ENCODE assay signal across 8 mouse cellular contexts in the genomic region with DNA sequence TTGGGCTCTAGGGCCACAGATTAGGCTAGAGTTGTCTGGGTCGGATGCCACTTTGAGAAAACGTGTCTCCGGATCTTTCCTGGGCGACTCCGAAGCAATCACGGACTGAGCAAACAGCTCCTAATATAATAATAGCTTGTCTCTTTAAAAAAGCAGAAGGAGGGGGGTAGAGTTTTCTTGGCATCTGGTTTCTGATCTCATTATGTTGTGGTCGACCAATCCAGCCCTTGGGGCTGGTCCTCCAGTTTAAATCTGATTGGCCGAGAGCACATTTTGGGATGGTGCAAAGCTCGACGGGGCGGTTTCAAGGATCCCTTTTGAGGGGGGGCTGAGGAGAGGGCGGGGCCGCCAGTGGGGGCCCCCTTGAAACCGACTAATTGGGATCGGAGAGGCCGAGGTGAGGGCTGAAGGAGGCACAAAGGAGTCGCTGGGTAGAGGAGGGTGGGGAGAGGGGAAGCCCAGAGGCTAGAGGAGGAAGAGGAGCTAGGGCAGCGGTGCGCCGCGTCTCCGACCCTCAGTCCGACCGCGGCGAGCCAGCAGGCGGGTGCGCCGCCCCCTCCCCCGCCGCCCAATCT. TPM values are rescaled to one million over a fixed set of nuclear protein-coding genes. Genes with fewer than 3 reads are reported as not detected.
DNase-seq lines count a peak whose midpoint lies in the region; ATAC-seq lines count a peak whose summit lies in the region.

Gene Fzd2, plus strand, starts transcription at position 387 of the 575 bp plus-strand sequence.

- peak; percentile 77 for ATAC-seq in megakaryocyte, adult 5-6 weeks (ENCODE audit: poor library complexity, severe bottlenecking)

- peak; percentile 53 to 56 for DNase-seq in adrenal gland, adult 18-20 months (ENCODE audit: low spot score in 2 of 2)
- DNase-seq in embryo, embryonic 10 days (ENCODE audit: low spot score), result peak; percentile 93
- DNase-seq in gastrocnemius, postnatal 25 days, result peak; percentile 90
- peak; percentile 40 for DNase-seq in induced T-regulatory cell, adult 2 months (ENCODE audit: low read depth)
- peak; percentile 55 to 68 for DNase-seq in left cerebral cortex, adult 9 months (ENCODE audit: low spot score in 2 of 2)
- peak; percentile 60 for DNase-seq in right cerebral cortex, postnatal 25 days
- DNase-seq in spleen, postnatal 4 days (ENCODE audit: low spot score in 2 of 2), result no peak

RNA-seq across cellular contexts. Expression of gene Fzd2, which starts in this region (rescaled TPM):
- 1 to 10 TPM; 2.6 to 3.6 TPM for total RNA-seq in adrenal gland, adult 18-20 months (2021)
- 1 to 10 TPM; 2.5 to 2.7 TPM for total RNA-seq in gastrocnemius, postnatal 25 days (2021)
- not detected in 2 replicates for total RNA-seq in megakaryocyte, adult 5-6 weeks (2015)
- total RNA-seq in megakaryocyte, adult 5-6 weeks (2017), result not detected in 2 replicates

Comparison
In these comparisons a context has a peak if more than half of its experiments do, and no peak if none do; other contexts are left out.
1. Peak in ATAC-seq in megakaryocyte, adult 5-6 weeks; RNA of the gene not detected or under 1 TPM.
2. DNase-seq: peak in adrenal gland, adult 18-20 months (2 of 2), embryo, embryonic 10 days (single experiment), gastrocnemius, postnatal 25 days (single experiment), induced T-regulatory cell, adult 2 months (single experiment), left cerebral cortex, adult 9 months (2 of 2) and right cerebral cortex, postnatal 25 days (single experiment); none in spleen, postnatal 4 days (0 of 2).